Mouse (Mus musculus) thymus, adult 2 months (tissue): ENCODE results near the gene Trak1.

Source experiments
- CTCF ChIP-seq: fragments of 200-500 bp; IDR thresholded peaks from 2 replicates; pipeline ENCODE4 v1.5.1; 2012; ENCODE audit warnings: mild to moderate bottlenecking, control low read depth, low read length, moderate library complexity, borderline replicate concordance; ENCODE audit not compliant: control insufficient read depth, poor library complexity, insufficient read depth; ENCODE audit errors: extremely low read depth
- POLR2A ChIP-seq: fragments of 200-500 bp; IDR thresholded peaks from 2 replicates; pipeline ENCODE4 v1.6.1; 2012; ENCODE audit warnings: mild to moderate bottlenecking, low read length, control low read depth, moderate library complexity; ENCODE audit not compliant: control insufficient read depth, poor library complexity, insufficient read depth; ENCODE audit errors: extremely low read depth

GRCm38 (mm10) chr9:121257106-121257505, 40.2 kb upstream of the Trak1 start:
- TF ChIP-seq POLR2A, result no peak
- no peak for TF ChIP-seq CTCF
